Mouse (Mus musculus): ENCODE results near the gene Nrsn2. TPM values are rescaled to one million over a fixed set of nuclear protein-coding genes. Genes with fewer than 3 reads are reported as not detected.

The Nrsn2 gene
- polyA plus RNA-seq (2012; rRNA removed; ENCODE audit: low replicate concordance) = not detected in 2 replicates

GRCm38 (mm10) chr2:152376345-152376741 lies at the start of gene Nrsn2:
Nrsn2 (minus strand) TSS chr2:152376638.

GRCm38 (mm10) chr2:152415287-152415686 lies 38.8 kb upstream of the Nrsn2 start, which contains the start of gene 6820408C15Rik:
6820408C15Rik (plus strand) TSS chr2:152415587.

GRCm38 (mm10) chr2:152414591-152415165 lies 38.2 kb upstream of the Nrsn2 start, which contains the start of gene Zcchc3:
Zcchc3 (minus strand) TSS chr2:152415027.

GRCm38 (mm10) chr2:152397680-152398435 lies 21.4 kb upstream of the Nrsn2 start, which contains the start of gene Sox12:
Sox12 (minus strand) TSS chr2:152398063.

GRCm38 (mm10) chr2:152343329-152344213 lies 32.9 kb downstream of the Nrsn2 start, which contains the start of gene Trib3:
Trib3 (minus strand) TSS chr2:152344032.

GRCm38 (mm10) chr2:152332101-152332825 lies 44.2 kb downstream of the Nrsn2 start, which contains the start of gene Rbck1:
Rbck1 (minus strand) TSS chr2:152332653.

Other genes starting within 250 kb of the Nrsn2 start
- gene Tcf15, start 233.1 kb downstream of the Nrsn2 start, polyA plus RNA-seq (2012; rRNA removed; ENCODE audit: low replicate concordance) = 12.9 and 47.6 TPM in 2 replicates
- 32.1 and 36.9 TPM in 2 replicates for gene Csnk2a1, start 149.8 kb downstream of the Nrsn2 start, polyA plus RNA-seq (2012; rRNA removed; ENCODE audit: low replicate concordance)
- 103 and 134 TPM in 2 replicates for gene Tbc1d20, start 82.8 kb downstream of the Nrsn2 start, polyA plus RNA-seq (2012; rRNA removed; ENCODE audit: low replicate concordance)
- gene Rbck1, start 44.0 kb downstream of the Nrsn2 start, polyA plus RNA-seq (2012; rRNA removed; ENCODE audit: low replicate concordance) = 203 and 297 TPM in 2 replicates
- 2.8 and 9.4 TPM in 2 replicates for gene Trib3, start 32.6 kb downstream of the Nrsn2 start, polyA plus RNA-seq (2012; rRNA removed; ENCODE audit: low replicate concordance)
- 2.9 and 26.5 TPM in 2 replicates for gene Sox12, start 21.4 kb upstream of the Nrsn2 start, polyA plus RNA-seq (2012; rRNA removed; ENCODE audit: low replicate concordance)
- gene Zcchc3, start 38.4 kb upstream of the Nrsn2 start, polyA plus RNA-seq (2012; rRNA removed; ENCODE audit: low replicate concordance) = 2.1 and 12.6 TPM in 2 replicates
- 0.32 TPM in 1 of 2 replicates, not detected in the other for gene 6820408C15Rik, start 38.9 kb upstream of the Nrsn2 start, polyA plus RNA-seq (2012; rRNA removed; ENCODE audit: low replicate concordance)
- 0.23 TPM in 1 of 2 replicates, not detected in the other for gene Defb23, start 88.0 kb upstream of the Nrsn2 start, polyA plus RNA-seq (2012; rRNA removed; ENCODE audit: low replicate concordance)
- 1.2 and 3.0 TPM in 2 replicates for gene Defb20, start 100.4 kb upstream of the Nrsn2 start, polyA plus RNA-seq (2012; rRNA removed; ENCODE audit: low replicate concordance)
- 0.71 TPM in 1 of 2 replicates, not detected in the other for gene Defb22, start 113.5 kb upstream of the Nrsn2 start, polyA plus RNA-seq (2012; rRNA removed; ENCODE audit: low replicate concordance)
- 0.27 TPM in 1 of 2 replicates, not detected in the other for gene Defb26, start 135.1 kb upstream of the Nrsn2 start, polyA plus RNA-seq (2012; rRNA removed; ENCODE audit: low replicate concordance)
- 1.2 TPM in 1 of 2 replicates, not detected in the other for gene Defb28, start 141.6 kb upstream of the Nrsn2 start, polyA plus RNA-seq (2012; rRNA removed; ENCODE audit: low replicate concordance)
- not detected in 2 replicates for gene Defb29, start 163.5 kb upstream of the Nrsn2 start, polyA plus RNA-seq (2012; rRNA removed; ENCODE audit: low replicate concordance)
- gene Gm17416, start 192.7 kb upstream of the Nrsn2 start, polyA plus RNA-seq (2012; rRNA removed; ENCODE audit: low replicate concordance) = not detected in 2 replicates
- gene Defb21, start 196.1 kb upstream of the Nrsn2 start, polyA plus RNA-seq (2012; rRNA removed; ENCODE audit: low replicate concordance) = 0.46 TPM in 1 of 2 replicates, not detected in the other
- not detected in 2 replicates for gene Defb19, start 203.7 kb upstream of the Nrsn2 start, polyA plus RNA-seq (2012; rRNA removed; ENCODE audit: low replicate concordance)
- not detected in 2 replicates for gene Defb45, start 222.8 kb upstream of the Nrsn2 start, polyA plus RNA-seq (2012; rRNA removed; ENCODE audit: low replicate concordance)
- gene Defb36, start 227.7 kb upstream of the Nrsn2 start, polyA plus RNA-seq (2012; rRNA removed; ENCODE audit: low replicate concordance) = not detected in 2 replicates
- 5.3 TPM in 1 of 2 replicates, not detected in the other for gene Defb25, start 246.4 kb upstream of the Nrsn2 start, polyA plus RNA-seq (2012; rRNA removed; ENCODE audit: low replicate concordance)